Mouse (Mus musculus) heart, embryonic 13.5 days (tissue): ENCODE results near the gene Kremen2. TPM values are rescaled to one million over a fixed set of nuclear protein-coding genes. Genes with fewer than 3 reads are reported as not detected.

ENCODE experiments used
- ATAC-seq: fragments of 200-750 bp; cut with Nextera tagmentation; 2 replicates; pipeline ENCODE4 v1.8.0; 2017; ENCODE audit warnings: moderate TSS enrichment; ENCODE audit not compliant: insufficient number of reproducible peaks, low FRiP score, low TSS enrichment; ENCODE audit errors: extremely low read depth
- H3K27ac ChIP-seq: fragments of 300-500 bp; sonication (generic); replicated peaks from 2 replicates; pipeline ENCODE4 v1.5.1; 2015; ENCODE audit warnings: moderate library complexity, mild to moderate bottlenecking, inconsistent platforms
- H3K27me3 ChIP-seq: fragments of 300-500 bp; sonication (generic); replicated peaks from 2 replicates; pipeline ENCODE4 v1.6.1; 2015; ENCODE audit warnings: mild to moderate bottlenecking, inconsistent platforms
- H3K36me3 ChIP-seq: fragments of 300-500 bp; sonication (generic); 2 replicates; pipeline ENCODE4 v1.6.1; 2015; ENCODE audit warnings: mild to moderate bottlenecking, inconsistent platforms
- H3K4me1 ChIP-seq: fragments of 300-500 bp; sonication (generic); 2 replicates; pipeline ENCODE4 v1.6.1; 2015; ENCODE audit warnings: inconsistent platforms
- H3K4me2 ChIP-seq: fragments of 300-500 bp; sonication (generic); 2 replicates; pipeline ENCODE4 v1.6.1; 2015; ENCODE audit warnings: inconsistent platforms, mild to moderate bottlenecking, moderate library complexity
- H3K4me3 ChIP-seq: fragments of 300-500 bp; sonication (generic); 2 replicates; pipeline ENCODE4 v1.5.1; 2015; ENCODE audit warnings: moderate library complexity, mild to moderate bottlenecking, inconsistent platforms
- H3K9ac ChIP-seq: fragments of 300-500 bp; sonication (generic); 2 replicates; pipeline ENCODE4 v1.6.1; 2015; ENCODE audit warnings: inconsistent platforms, mild to moderate bottlenecking, moderate library complexity
- H3K9me3 ChIP-seq: fragments of 300-500 bp; sonication (generic); 2 replicates; pipeline ENCODE4 v1.6.1; 2016; ENCODE audit warnings: inconsistent platforms
- WGBS: fragments of 180-500 bp; shearing (Covaris S2); methylation state at CpG from one replicate; pipeline ENCODE4 v1.1.7; 2015; ENCODE audit warnings: mixed read lengths; 5-methylcytosine and 5-hydroxymethylcytosine counted together
- polyA plus RNA-seq: library from polyadenylated mRNA; unstranded; fragments of >200 nt; fragmentation: Nextera tagmentation; extraction: Ambion mirVana; gene quantifications from 2 replicates; pipeline ENCODE4 v1.2.1, GENCODE M21; 2015

The Kremen2 gene
- polyA plus RNA-seq, 1 experiment from 2014 or later: 0.32 TPM

DNA sequence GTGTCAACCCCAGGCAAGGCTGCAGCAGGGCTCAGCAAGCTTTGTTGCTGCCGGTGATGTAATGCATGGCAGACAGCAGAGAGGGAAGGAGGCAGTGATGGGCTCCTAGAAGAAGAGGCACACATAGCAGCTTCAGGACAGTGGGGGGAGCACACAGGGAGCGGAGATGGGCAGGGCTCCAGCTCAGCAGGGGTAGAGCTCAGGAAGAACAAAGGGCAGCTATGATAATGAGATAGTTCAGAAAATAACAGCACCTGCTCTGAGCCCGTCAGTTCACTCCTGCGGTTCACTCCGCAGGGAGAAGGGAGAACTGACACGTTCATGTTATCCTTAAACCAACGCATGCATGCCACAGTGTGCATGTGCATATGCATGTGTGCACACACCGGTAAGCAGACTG is 13.2 kb upstream of the Kremen2 start:
- ATAC-seq: no peak
- Histone ChIP-seq H3K27ac (no peak overlapping the region), H3K4me3 (no peak overlapping the region), H3K9me3 (no peaks in the 10 kb centered on the region; the same call in 1 of the 2 replicates), H3K9ac (no peak overlapping the region), H3K27me3 (no peaks in the 10 kb centered on the region), H3K36me3 (peaks cover 93% of the 10 kb centered on the region), H3K4me2 (no peak overlapping the region), H3K4me1 (no peaks in the 10 kb centered on the region)
- WGBS: 78% methylated on average over 8 of the region's 8 CpGs

DNA sequence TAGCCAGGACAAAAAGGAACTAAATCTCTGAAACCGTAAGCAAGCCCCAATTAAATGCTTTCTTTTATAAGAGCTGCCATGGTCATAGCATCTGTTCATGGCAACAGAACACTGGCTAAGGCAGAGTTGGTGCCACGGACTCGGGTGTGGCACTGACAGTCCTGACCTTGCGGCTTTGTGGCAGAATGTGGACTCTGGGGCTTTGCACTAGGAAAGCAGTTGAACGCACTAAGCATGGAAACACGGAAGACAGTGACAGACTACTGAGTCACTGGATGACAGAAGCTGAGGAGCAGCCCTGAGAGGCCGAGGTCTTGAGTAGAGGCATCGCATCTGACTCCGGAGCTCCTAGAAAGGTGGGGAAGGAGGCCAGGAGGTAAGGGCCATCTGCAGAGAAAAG is 11.9 kb upstream of the Kremen2 start:
- Histone ChIP-seq H3K4me2 (no peak overlapping the region), H3K9me3 (no peaks in the 10 kb centered on the region; the same call in 1 of the 2 replicates), H3K4me1 (no peaks in the 10 kb centered on the region), H3K4me3 (no peak overlapping the region), H3K9ac (no peak overlapping the region), H3K27me3 (no peaks in the 10 kb centered on the region), H3K36me3 (peaks cover 100% of the 10 kb centered on the region), H3K27ac (no peak overlapping the region)
- WGBS: 90% methylated on average over 9 of the region's 9 CpGs
- ATAC-seq: no peak

DNA sequence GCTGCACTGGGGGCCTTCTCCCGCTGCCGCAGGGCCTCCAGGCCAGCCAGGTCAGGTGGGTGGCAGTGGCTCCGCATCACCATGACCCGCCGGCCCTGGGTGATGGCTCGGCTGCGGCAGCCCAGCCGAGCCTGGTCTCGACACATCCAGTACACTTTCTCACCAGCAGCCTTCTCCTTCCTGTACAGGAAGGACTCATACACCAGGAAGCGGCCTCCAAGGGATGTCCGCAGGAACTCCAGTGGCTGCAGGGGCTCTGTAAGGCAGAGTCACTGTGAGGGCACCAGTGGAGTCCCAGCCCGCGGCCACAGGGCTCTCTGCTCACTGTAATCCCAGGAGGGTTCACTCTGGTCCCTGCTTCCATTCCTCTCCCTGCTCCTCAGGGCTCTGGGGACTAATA is 10.1 kb upstream of the Kremen2 start:
- no peaks in the 10 kb centered on the region for H3K4me1 ChIP-seq
- H3K27ac ChIP-seq: no peak overlapping the region
- no peak overlapping the region for H3K9ac ChIP-seq
- H3K36me3 ChIP-seq: peaks cover 95% of the 10 kb centered on the region
- WGBS: 83% methylated on average over 13 of the region's 13 CpGs
- no peak overlapping the region for H3K4me2 ChIP-seq
- no peak overlapping the region for H3K4me3 ChIP-seq
- no peak for ATAC-seq
- H3K9me3 ChIP-seq: no peaks in the 10 kb centered on the region; the same call in 1 of the 2 replicates
- no peaks in the 10 kb centered on the region for H3K27me3 ChIP-seq

DNA sequence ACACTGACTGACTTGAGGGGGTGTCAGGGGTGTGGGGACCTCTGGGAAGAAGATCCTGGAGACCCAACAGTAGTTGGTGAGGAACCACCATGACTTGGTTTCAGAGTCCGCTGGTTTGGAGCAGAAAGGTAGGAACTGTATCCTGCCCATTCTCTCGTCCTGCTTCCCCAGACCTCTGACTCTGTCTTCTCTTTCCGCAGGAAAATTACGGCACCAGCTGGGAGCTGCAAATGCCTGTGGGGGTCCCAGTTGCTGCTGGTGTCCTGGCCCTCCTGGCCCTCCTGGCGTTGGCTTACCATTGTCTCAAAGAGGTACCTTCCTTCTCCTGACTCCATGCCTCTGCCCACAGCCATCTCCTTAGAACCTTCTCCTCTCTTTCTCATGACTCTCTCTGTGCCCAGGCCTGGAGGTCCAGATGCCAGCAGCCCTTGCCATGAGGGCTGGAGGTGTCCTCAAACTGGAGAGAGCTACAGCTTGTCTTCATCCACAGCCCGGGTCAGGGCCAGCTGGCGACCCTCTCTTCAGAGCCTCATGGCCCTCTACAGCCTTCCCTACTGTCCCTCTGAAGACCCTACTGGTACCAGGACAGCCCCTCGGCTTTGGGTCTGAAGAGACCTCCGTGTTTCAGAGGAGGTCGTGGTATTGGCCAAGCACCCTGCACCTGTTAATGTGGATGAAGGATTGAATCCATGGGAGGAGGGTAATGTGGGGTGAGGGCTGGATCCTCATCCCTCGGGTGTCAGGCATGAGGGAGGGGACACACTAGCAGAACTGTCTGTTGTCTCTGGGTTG is 4.0 kb upstream of the Kremen2 start:
- peaks cover 42% of the 10 kb centered on the region for H3K27me3 ChIP-seq
- peak overlapping the region; percentile 65; the same call in 1 of the 2 replicates for H3K9ac ChIP-seq
- peaks cover 23% of the 10 kb centered on the region for H3K4me1 ChIP-seq
- peak overlapping the region; percentile 60 for H3K4me2 ChIP-seq
- peaks cover 34% of the 10 kb centered on the region for H3K36me3 ChIP-seq
- WGBS: 79% methylated on average over 11 of the region's 11 CpGs
- no peak for ATAC-seq
- no peaks in the 10 kb centered on the region for H3K9me3 ChIP-seq
- no peak overlapping the region for H3K27ac ChIP-seq
- peak overlapping the region; percentile 40 for H3K4me3 ChIP-seq

DNA sequence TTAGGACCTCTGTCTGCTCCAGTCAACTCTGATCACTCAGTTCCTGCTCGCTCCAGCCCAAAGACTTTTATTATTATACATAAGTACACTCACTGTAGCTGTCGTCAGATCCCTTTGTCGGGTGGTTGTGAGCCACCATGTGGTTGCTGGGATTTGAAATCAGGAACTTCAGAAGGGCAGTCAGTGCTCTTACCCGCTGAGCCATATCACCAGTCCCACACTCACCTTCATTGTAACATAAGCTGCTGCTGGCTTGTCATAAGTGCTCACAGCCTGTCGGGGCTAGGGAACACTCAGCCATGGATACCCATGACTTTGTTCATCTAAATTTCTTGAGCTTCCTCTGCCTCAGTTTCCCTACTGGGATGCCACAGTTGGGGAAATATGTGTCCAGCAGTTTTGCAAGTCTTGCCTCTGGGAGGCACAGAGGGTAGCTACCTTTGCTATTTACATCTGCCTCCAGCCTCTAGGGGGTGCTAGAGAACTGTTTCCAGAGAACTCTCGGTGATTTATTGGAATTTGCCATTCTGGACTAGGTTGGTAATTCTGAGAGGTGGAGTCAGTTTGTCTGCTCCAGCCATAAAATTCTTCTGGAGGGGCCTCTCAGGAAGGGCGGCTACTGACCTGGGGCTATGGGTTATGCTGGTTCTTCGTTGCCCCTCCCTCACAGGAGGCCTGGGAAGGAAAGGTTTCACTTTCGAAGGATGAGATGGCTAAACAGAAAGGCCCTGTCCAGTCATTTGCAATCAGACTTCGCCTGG is 3.2 kb upstream of the Kremen2 start:
- Histone ChIP-seq H3K36me3 (peaks cover 26% of the 10 kb centered on the region), H3K4me3 (peak overlapping the region; percentile 40), H3K27me3 (peaks cover 50% of the 10 kb centered on the region), H3K9me3 (no peaks in the 10 kb centered on the region), H3K27ac (no peak overlapping the region), H3K9ac (peak overlapping the region; percentile 65), H3K4me2 (peak overlapping the region; percentile 60), H3K4me1 (peaks cover 25% of the 10 kb centered on the region)
- no peak for ATAC-seq
- 32% methylated on average over 10 of the region's 10 CpGs for WGBS

DNA sequence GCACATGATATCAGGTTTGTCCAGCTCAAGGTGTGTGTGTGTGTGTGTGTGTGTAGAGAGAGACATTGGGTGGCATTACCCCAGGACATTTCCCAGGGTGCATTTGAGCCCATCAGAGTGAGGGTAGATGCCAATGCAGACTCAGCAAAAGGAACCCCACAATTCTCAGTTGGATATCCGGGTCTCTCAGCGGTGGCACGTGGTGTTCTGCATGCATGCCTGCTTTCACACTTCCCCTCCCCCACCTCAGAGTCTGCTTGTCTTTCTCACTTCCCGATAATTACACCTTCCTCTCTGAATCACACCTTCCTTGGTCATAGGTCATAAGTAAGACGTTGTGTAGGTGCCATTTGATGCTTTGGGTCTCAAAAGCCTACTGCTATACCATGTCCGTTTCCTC is 2.4 kb upstream of the Kremen2 start:
- H3K4me3 ChIP-seq: no peak overlapping the region
- H3K4me1 ChIP-seq: peaks cover 25% of the 10 kb centered on the region
- 22% methylated on average over 6 of the region's 6 CpGs for WGBS
- peaks cover 58% of the 10 kb centered on the region for H3K27me3 ChIP-seq
- ATAC-seq: no peak
- peaks cover 18% of the 10 kb centered on the region for H3K36me3 ChIP-seq
- H3K27ac ChIP-seq: no peak overlapping the region
- H3K9me3 ChIP-seq: no peaks in the 10 kb centered on the region
- H3K9ac ChIP-seq: no peak overlapping the region
- no peak overlapping the region for H3K4me2 ChIP-seq

DNA sequence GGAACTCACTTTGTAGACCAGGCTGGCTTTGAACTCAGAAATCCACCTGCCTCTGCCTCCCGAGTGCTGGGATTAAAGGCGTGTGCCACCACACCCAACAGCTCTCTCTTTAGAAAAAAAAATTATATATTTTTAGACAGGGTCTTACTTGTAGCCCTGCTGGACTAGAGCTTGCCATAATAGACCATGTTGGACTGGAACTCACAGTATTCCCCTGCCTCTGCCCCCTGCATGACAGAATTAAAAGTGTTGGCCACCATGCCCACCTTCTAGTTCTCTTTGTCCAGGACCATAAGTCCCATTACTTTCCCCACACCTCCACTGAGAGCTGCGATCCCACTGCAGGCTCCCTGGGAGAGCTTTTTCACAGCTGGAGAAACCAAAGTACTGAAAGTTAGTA is 1.8 kb upstream of the Kremen2 start:
- no peak overlapping the region for H3K27ac ChIP-seq
- no peaks in the 10 kb centered on the region for H3K9me3 ChIP-seq
- 70% methylated on average over 3 of the region's 3 CpGs for WGBS
- no peak for ATAC-seq
- peaks cover 27% of the 10 kb centered on the region for H3K4me1 ChIP-seq
- H3K36me3 ChIP-seq: peaks cover 13% of the 10 kb centered on the region
- peaks cover 63% of the 10 kb centered on the region for H3K27me3 ChIP-seq
- no peak overlapping the region for H3K9ac ChIP-seq
- H3K4me2 ChIP-seq: no peak overlapping the region
- no peak overlapping the region for H3K4me3 ChIP-seq

DNA sequence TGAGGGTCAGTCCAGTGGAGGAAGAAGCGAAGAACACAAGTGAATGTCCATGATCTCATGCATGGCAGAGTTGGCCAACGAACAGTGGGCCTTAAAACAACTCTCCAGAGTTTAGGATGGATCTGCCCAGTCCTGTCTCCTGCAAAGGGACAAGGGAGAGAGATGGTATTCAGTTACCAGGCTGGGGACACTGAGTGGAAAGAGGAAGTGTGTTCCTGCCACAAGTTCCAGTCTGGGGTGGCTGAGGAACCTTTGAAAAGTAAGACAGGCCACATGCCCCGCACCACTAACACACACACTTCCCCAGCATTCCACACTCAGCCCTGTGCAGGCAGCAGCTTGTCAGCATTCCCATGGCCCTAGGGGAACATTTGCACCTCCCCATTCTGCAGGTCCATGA is 1.1 kb upstream of the Kremen2 start:
- no peak for ATAC-seq
- Histone ChIP-seq H3K4me1 (peaks cover 33% of the 10 kb centered on the region), H3K36me3 (peaks cover 6% of the 10 kb centered on the region), H3K27me3 (peaks cover 70% of the 10 kb centered on the region), H3K4me3 (no peak overlapping the region), H3K27ac (no peak overlapping the region), H3K4me2 (no peak overlapping the region), H3K9me3 (no peaks in the 10 kb centered on the region), H3K9ac (no peak overlapping the region)
- 70% methylated on average over 3 of the region's 3 CpGs for WGBS

DNA sequence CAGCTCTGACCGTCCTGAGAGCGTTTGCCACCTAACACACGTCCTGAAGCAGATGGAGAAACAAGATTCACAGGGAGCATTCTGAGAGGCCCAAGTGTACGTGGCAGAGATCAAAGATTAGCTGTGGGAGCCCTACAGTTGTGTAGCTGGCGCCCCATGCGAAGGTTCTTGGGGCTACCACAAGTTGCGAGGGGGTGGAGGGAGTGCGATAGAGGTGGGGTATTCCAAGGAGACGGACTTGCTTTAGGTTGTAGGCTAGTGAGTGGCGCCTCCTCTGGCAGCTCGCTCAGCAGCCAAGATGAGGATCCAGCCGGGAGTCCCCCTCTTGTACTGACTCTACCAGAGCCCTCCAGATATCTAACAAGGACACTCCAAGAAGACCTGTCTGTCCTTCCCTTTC is 678 bp upstream of the Kremen2 start:
- no peak overlapping the region for H3K27ac ChIP-seq
- H3K9me3 ChIP-seq: no peaks in the 10 kb centered on the region
- H3K36me3 ChIP-seq: peaks cover under 1% of the 10 kb centered on the region
- peaks cover 75% of the 10 kb centered on the region for H3K27me3 ChIP-seq
- 3% methylated on average over 12 of the region's 12 CpGs for WGBS
- peaks cover 33% of the 10 kb centered on the region for H3K4me1 ChIP-seq
- no peak for ATAC-seq
- peak overlapping the region; percentile 69 for H3K4me2 ChIP-seq
- H3K9ac ChIP-seq: peak overlapping the region; percentile 66; the same call in 1 of the 2 replicates
- peak overlapping the region; percentile 44 for H3K4me3 ChIP-seq

DNA sequence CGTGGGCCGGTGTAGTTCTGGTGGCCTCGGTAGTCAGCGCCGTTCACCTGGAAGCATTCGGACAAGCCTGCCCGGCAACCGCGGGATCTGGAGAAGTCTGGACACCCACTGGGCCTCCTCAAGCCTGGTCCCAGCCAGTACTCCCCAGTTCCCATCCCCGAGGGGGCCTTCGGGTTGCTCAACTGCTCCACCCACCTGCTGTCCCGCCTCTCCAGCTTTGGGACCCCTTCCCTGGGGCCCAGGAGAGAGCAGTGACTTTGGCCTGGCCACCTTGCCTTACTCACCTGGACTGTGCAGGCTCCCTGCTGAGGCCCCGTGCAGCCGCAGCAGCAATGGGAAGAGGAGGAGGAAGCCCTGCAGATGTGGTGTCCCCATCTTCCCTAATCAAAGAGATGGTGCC is 982 bp downstream of the Kremen2 start:
- H3K4me3 ChIP-seq: peak overlapping the region; percentile 44
- ATAC-seq: no peak
- no peaks in the 10 kb centered on the region for H3K36me3 ChIP-seq
- WGBS: 3% methylated on average over 14 of the region's 14 CpGs
- H3K27ac ChIP-seq: no peak overlapping the region
- peaks cover 40% of the 10 kb centered on the region for H3K4me1 ChIP-seq
- no peaks in the 10 kb centered on the region for H3K9me3 ChIP-seq
- H3K9ac ChIP-seq: no peak overlapping the region; the same call in 1 of the 2 replicates
- peak overlapping the region; percentile 69 for H3K4me2 ChIP-seq
- H3K27me3 ChIP-seq: peaks cover 84% of the 10 kb centered on the region

DNA sequence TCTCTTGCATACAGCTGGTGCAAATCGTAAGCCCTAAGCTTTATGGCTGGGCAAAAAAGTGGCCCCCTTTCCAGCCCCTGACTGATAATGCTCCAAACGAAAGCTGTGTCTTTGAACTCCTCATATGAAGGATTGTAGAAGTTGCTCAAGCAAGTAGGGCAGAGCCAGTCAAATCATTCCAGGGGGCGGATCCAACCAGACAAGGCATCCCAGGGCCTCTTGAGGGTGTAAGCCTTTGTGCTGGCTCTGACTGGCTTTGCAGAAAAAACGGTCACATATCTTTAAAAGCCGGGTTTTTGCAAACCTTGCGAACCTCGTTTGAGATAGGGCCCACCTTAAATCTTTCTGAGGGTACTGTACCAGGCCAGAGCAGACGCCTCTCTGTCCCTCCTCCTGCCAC is 1.6 kb downstream of the Kremen2 start:
- Histone ChIP-seq H3K27me3 (peaks cover 87% of the 10 kb centered on the region), H3K9me3 (no peaks in the 10 kb centered on the region), H3K4me2 (no peak overlapping the region), H3K9ac (no peak overlapping the region), H3K36me3 (no peaks in the 10 kb centered on the region), H3K4me3 (no peak overlapping the region), H3K4me1 (peaks cover 44% of the 10 kb centered on the region), H3K27ac (no peak overlapping the region)
- ATAC-seq: no peak
- WGBS: 18% methylated on average over 8 of the region's 8 CpGs
